Mouse (Mus musculus): ENCODE results near the gene Hs6st1. TPM values are rescaled to one million over a fixed set of nuclear protein-coding genes. Genes with fewer than 3 reads are reported as not detected.

Hs6st1 gene
- total RNA-seq, 2 experiments from 2014 or later = 23.0 to 23.1 TPM

GRCm38 (mm10) chr1:36116488-36116887 lies 48.3 kb downstream of the Hs6st1 start:
- DNase-seq (ENCODE audit: low spot score) = no peak
- intact Hi-C loops (cut with DNase I) = no loop called here

- intact Hi-C loops (cut with DNase I) = no loop called here
Observed at GRCm38 (mm10) chr1:36118061-36118685, 50.0 kb downstream of the Hs6st1 start.

GRCm38 (mm10) chr1:36118958-36119357 lies 50.8 kb downstream of the Hs6st1 start:
- DNase-seq (ENCODE audit: low spot score) = no peak
- intact Hi-C loops (cut with DNase I) = no loop called here

More at GRCm38 (mm10) chr1:36118061-36118685, 50.0 kb downstream of the Hs6st1 start:
- no peak for DNase-seq (ENCODE audit: low spot score)

GRCm38 (mm10) chr1:36119426-36119825 lies 51.2 kb downstream of the Hs6st1 start:
- intact Hi-C loops (cut with DNase I) = no loop called here
- DNase-seq (ENCODE audit: low spot score) = no peak

GRCm38 (mm10) chr1:36121172-36121571 lies 53.0 kb downstream of the Hs6st1 start:
- no peak for DNase-seq (ENCODE audit: low spot score)
- intact Hi-C loops (cut with DNase I) = no loop called here

GRCm38 (mm10) chr1:36125076-36125475 lies 56.9 kb downstream of the Hs6st1 start:
- DNase-seq (ENCODE audit: low spot score) = no peak
- intact Hi-C loops (cut with DNase I) = loop anchor here (5.0 kb wide), 1 partner anchor 43 kb away; no protein-coding TSS in a partner anchor

- no peak for DNase-seq (ENCODE audit: low spot score)
- intact Hi-C loops (cut with DNase I) = loop anchor here (5.0 kb wide), 1 partner anchor 47 kb away; no protein-coding TSS in a partner anchor
Observed at GRCm38 (mm10) chr1:36129126-36129525, 60.9 kb downstream of the Hs6st1 start.

GRCm38 (mm10) chr1:36129881-36130280 lies 61.7 kb downstream of the Hs6st1 start:
- intact Hi-C loops (cut with DNase I) = loop anchor here (5.0 to 10.0 kb wide), 2 partner anchors 48 to 405 kb away; no protein-coding TSS in a partner anchor
- no peak for DNase-seq (ENCODE audit: low spot score)

- DNase-seq (ENCODE audit: low spot score) = no peak
- intact Hi-C loops (cut with DNase I) = loop anchor here (10.0 kb wide), 1 partner anchor 406 kb away; no protein-coding TSS in a partner anchor
Observed at GRCm38 (mm10) chr1:36130307-36131035, 62.3 kb downstream of the Hs6st1 start.

- no peak for DNase-seq (ENCODE audit: low spot score)
- intact Hi-C loops (cut with DNase I) = loop anchor here (10.0 kb wide), 1 partner anchor 406 kb away; no protein-coding TSS in a partner anchor
Observed at GRCm38 (mm10) chr1:36131154-36131553, 63.0 kb downstream of the Hs6st1 start.

- intact Hi-C loops (cut with DNase I) = loop anchor here (10.0 kb wide), 1 partner anchor 407 kb away; no protein-coding TSS in a partner anchor
- no peak for DNase-seq (ENCODE audit: low spot score)
Observed at GRCm38 (mm10) chr1:36131766-36132165, 63.6 kb downstream of the Hs6st1 start.

- DNase-seq (ENCODE audit: low spot score) = no peak
- intact Hi-C loops (cut with DNase I) = loop anchor here (10.0 kb wide), 1 partner anchor 407 kb away; no protein-coding TSS in a partner anchor
Observed at GRCm38 (mm10) chr1:36132211-36132610, 64.0 kb downstream of the Hs6st1 start.

- intact Hi-C loops (cut with DNase I) = loop anchor here (10.0 kb wide), 1 partner anchor 408 kb away; no protein-coding TSS in a partner anchor
- DNase-seq (ENCODE audit: low spot score) = no peak
Observed at GRCm38 (mm10) chr1:36133041-36133440, 64.8 kb downstream of the Hs6st1 start.

GRCm38 (mm10) chr1:36133647-36134046 lies 65.4 kb downstream of the Hs6st1 start:
- intact Hi-C loops (cut with DNase I) = loop anchor here (2.0 to 10.0 kb wide), 3 partner anchors 65 to 409 kb away; partner anchors contain the start of gene Hs6st1
- no peak for DNase-seq (ENCODE audit: low spot score)

- intact Hi-C loops (cut with DNase I) = loop anchor here (2.0 to 10.0 kb wide), 3 partner anchors 66 to 410 kb away; partner anchors contain the start of gene Hs6st1
- peak; percentile 13 for DNase-seq (ENCODE audit: low spot score)
Observed at GRCm38 (mm10) chr1:36134584-36134983, 66.4 kb downstream of the Hs6st1 start.

- intact Hi-C loops (cut with DNase I) = no loop called here
- DNase-seq (ENCODE audit: low spot score) = no peak
Observed at GRCm38 (mm10) chr1:36140311-36140710, 72.1 kb downstream of the Hs6st1 start.

GRCm38 (mm10) chr1:36145050-36145449 lies 76.8 kb downstream of the Hs6st1 start:
- no peak for DNase-seq (ENCODE audit: low spot score)
- intact Hi-C loops (cut with DNase I) = loop anchor here (5.0 kb wide), 2 partner anchors 107 to 132 kb away; no protein-coding TSS in a partner anchor

GRCm38 (mm10) chr1:36148809-36149208 lies 80.6 kb downstream of the Hs6st1 start:
- no peak for DNase-seq (ENCODE audit: low spot score)
- intact Hi-C loops (cut with DNase I) = loop anchor here (5.0 kb wide), 2 partner anchors 103 to 128 kb away; no protein-coding TSS in a partner anchor

GRCm38 (mm10) chr1:36149411-36149810 lies 81.2 kb downstream of the Hs6st1 start:
- intact Hi-C loops (cut with DNase I) = loop anchor here (5.0 kb wide), 2 partner anchors 103 to 128 kb away; no protein-coding TSS in a partner anchor
- no peak for DNase-seq (ENCODE audit: low spot score)
